Mouse (Mus musculus): Measurements from ENCODE around the gene Gcnt1. TPM values are rescaled to one million over a fixed set of nuclear protein-coding genes. Genes with fewer than 3 reads are reported as not detected.

The Gcnt1 gene
- total RNA-seq (2023), result 1 to 10 TPM; 2.5 to 2.6 TPM

GRCm38 (mm10) chr19:17372701-17373100 is at the start of gene Gcnt1:
Gcnt1 (minus strand) TSS chr19:17372844.

GRCm38 (mm10) chr19:17393841-17394591 is 21.4 kb upstream of the Gcnt1 start, which contains the start of gene Rfk:
Rfk (plus strand) TSS chr19:17394043.

Other genes starting within 250 kb of the Gcnt1 start
- gene Rfk, start 21.2 kb upstream of the Gcnt1 start, total RNA-seq (2023), result 10 to 100 TPM; 42.2 to 53.9 TPM